Mouse (Mus musculus) stomach, embryonic 16.5 days (tissue): ENCODE data around the gene Smyd5. TPM values are rescaled to one million over a fixed set of nuclear protein-coding genes. Genes with fewer than 3 reads are reported as not detected.
"Not testable (repeated sequence)": the region's sequence is repeated elsewhere in the genome, so short reads cannot be mapped to it uniquely, and the experiment has no call there.

Experiments
- ATAC-seq: fragments of 200-750 bp; cut with Nextera tagmentation; 2 replicates; pipeline ENCODE4 v1.8.0; 2017; ENCODE audit warnings: moderate number of reproducible peaks, moderate TSS enrichment; ENCODE audit not compliant: insufficient read depth, low FRiP score
- H3K27ac ChIP-seq: fragments of 300-500 bp; sonication (generic); 2 replicates; pipeline ENCODE4 v1.5.1; 2014; ENCODE audit warnings: low read length
- H3K27me3 ChIP-seq: fragments of 300-500 bp; sonication (generic); 2 replicates; pipeline ENCODE4 v1.6.1; 2014; ENCODE audit warnings: low read length, control low read depth, mixed read lengths; ENCODE audit not compliant: control insufficient read depth, insufficient read depth
- H3K36me3 ChIP-seq: fragments of 300-500 bp; sonication (generic); 2 replicates; pipeline ENCODE4 v1.6.1; 2014; ENCODE audit warnings: low read length; ENCODE audit not compliant: control insufficient read depth, insufficient read depth
- H3K4me1 ChIP-seq: fragments of 300-500 bp; sonication (generic); 2 replicates; pipeline ENCODE4 v1.6.1; 2014; ENCODE audit warnings: low read length, control low read depth, mixed read lengths; ENCODE audit not compliant: control insufficient read depth, insufficient read depth
- H3K4me2 ChIP-seq: fragments of 300-500 bp; sonication (generic); 2 replicates; pipeline ENCODE4 v1.6.1; 2014; ENCODE audit warnings: low read depth, low read length, mixed read lengths
- H3K4me3 ChIP-seq: fragments of 300-500 bp; sonication (generic); replicated peaks from 2 replicates; pipeline ENCODE4 v1.5.1; 2014; ENCODE audit warnings: mild to moderate bottlenecking, low read length
- H3K9ac ChIP-seq: fragments of 300-500 bp; sonication (generic); 2 replicates; pipeline ENCODE4 v1.6.1; 2014; ENCODE audit warnings: low read length
- H3K9me3 ChIP-seq: fragments of 300-500 bp; sonication (generic); replicated peaks from 2 replicates; pipeline ENCODE4 v1.6.1; 2016; ENCODE audit warnings: low read length, control low read depth; ENCODE audit not compliant: control insufficient read depth
- WGBS: fragments of 180-500 bp; shearing (Covaris S2); extraction: QIAGEN DNeasy Blood & Tissue Kit; methylation state at CpG from one replicate; pipeline ENCODE4 v1.1.7; 2014; 5-methylcytosine and 5-hydroxymethylcytosine counted together
- polyA plus RNA-seq: library from polyadenylated mRNA; unstranded; fragments of >200 nt; fragmentation: Nextera tagmentation; extraction: Ambion mirVana; gene quantifications from 2 replicates; pipeline ENCODE4 v1.2.1, GENCODE M21; 2015

The Smyd5 gene
- polyA plus RNA-seq, 1 experiment from 2014 or later, result 41.6 TPM

GRCm38 (mm10) chr6:85441142-85441541 is 9.4 kb downstream of the Smyd5 start:
- no peak for ATAC-seq
- Histone ChIP-seq H3K9me3 (no peaks in the 10 kb centered on the region), H3K4me2 (no peak overlapping the region), H3K9ac (no peak overlapping the region), H3K4me3 (no peak overlapping the region), H3K4me1 (no peaks in the 10 kb centered on the region), H3K27me3 (no peaks in the 10 kb centered on the region), H3K27ac (no peak overlapping the region), H3K36me3 (peaks cover 13% of the 10 kb centered on the region; the same call in 1 of the 2 replicates)
- 82% methylated on average over 4 of the region's 4 CpGs for WGBS

GRCm38 (mm10) chr6:85443488-85444233 is 11.9 kb downstream of the Smyd5 start:
- WGBS, result 67% methylated on average over 3 of the region's 3 CpGs
- no peak overlapping the region for H3K4me3 ChIP-seq
- H3K27ac ChIP-seq, result peak overlapping the region; percentile 36; the same call in 1 of the 2 replicates
- no peak for ATAC-seq
- H3K4me2 ChIP-seq, result no peak overlapping the region
- H3K27me3 ChIP-seq, result no peaks in the 10 kb centered on the region
- H3K9me3 ChIP-seq, result no peaks in the 10 kb centered on the region
- H3K9ac ChIP-seq, result no peak overlapping the region
- H3K36me3 ChIP-seq, result peaks cover 17% of the 10 kb centered on the region
- no peaks in the 10 kb centered on the region for H3K4me1 ChIP-seq

- Histone ChIP-seq H3K4me1 (no peaks in the 10 kb centered on the region), H3K9me3 (no peaks in the 10 kb centered on the region), H3K27me3 (no peaks in the 10 kb centered on the region), H3K36me3 (peaks cover 13% of the 10 kb centered on the region), H3K27ac (no peak overlapping the region), H3K9ac (no peak overlapping the region), H3K4me3 (no peak overlapping the region), H3K4me2 (no peak overlapping the region)
- no peak for ATAC-seq
- 81% methylated on average over 8 of the region's 8 CpGs for WGBS
These were observed 12.6 kb downstream of the Smyd5 start for GRCm38 (mm10) chr6:85444266-85444965.

GRCm38 (mm10) chr6:85445286-85445685 is 13.5 kb downstream of the Smyd5 start:
- no peak overlapping the region for H3K4me3 ChIP-seq
- no peak overlapping the region for H3K9ac ChIP-seq
- no peak for ATAC-seq
- no peaks in the 10 kb centered on the region for H3K4me1 ChIP-seq
- no peak overlapping the region for H3K4me2 ChIP-seq
- H3K27me3 ChIP-seq, result no peaks in the 10 kb centered on the region
- 85% methylated on average over 5 of the region's 5 CpGs for WGBS
- H3K27ac ChIP-seq, result no peak overlapping the region
- H3K36me3 ChIP-seq, result peaks cover 10% of the 10 kb centered on the region; the same call in 1 of the 2 replicates
- H3K9me3 ChIP-seq, result no peaks in the 10 kb centered on the region

GRCm38 (mm10) chr6:85447351-85447750 is 15.6 kb downstream of the Smyd5 start:
- Histone ChIP-seq H3K27ac (no peak overlapping the region), H3K36me3 (peaks cover 5% of the 10 kb centered on the region; the same call in 1 of the 2 replicates), H3K4me3 (no peak overlapping the region), H3K9me3 (no peaks in the 10 kb centered on the region), H3K4me1 (no peaks in the 10 kb centered on the region), H3K4me2 (no peak overlapping the region), H3K27me3 (no peaks in the 10 kb centered on the region), H3K9ac (no peak overlapping the region)
- ATAC-seq, result no peak
- WGBS, result 85% methylated on average over 6 of the region's 6 CpGs

GRCm38 (mm10) chr6:85450140-85450539 is 18.4 kb downstream of the Smyd5 start:
- Histone ChIP-seq H3K4me3 (peak overlapping the region; percentile 66), H3K4me1 (peaks cover 18% of the 10 kb centered on the region), H3K9ac (peak overlapping the region; percentile 84; the same call in 1 of the 2 replicates), H3K4me2 (peak overlapping the region; percentile 93)
- not testable (repeated sequence) for H3K36me3 ChIP-seq, H3K9me3 ChIP-seq, ATAC-seq, H3K27ac ChIP-seq, H3K27me3 ChIP-seq
- WGBS, result 67% methylated on average over 1 of the region's 1 CpGs

GRCm38 (mm10) chr6:85450697-85451663 is 19.2 kb downstream of the Smyd5 start, which contains the start of gene Cct7:
Gene Cct7 (plus strand): TSS chr6:85451514.
- H3K4me2 ChIP-seq, result peak within 1 kb of the TSS; percentile 93
- H3K27me3 ChIP-seq, result no peaks in the 10 kb centered on the region
- H3K9me3 ChIP-seq, result no peaks in the 10 kb centered on the region
- peak within 1 kb of the TSS; percentile 95 for H3K27ac ChIP-seq
- 1% methylated on average over 91 of the region's 96 CpGs for WGBS
- H3K4me3 ChIP-seq, result peak within 1 kb of the TSS; percentile 66
- peaks cover 5% of the 10 kb centered on the region; the same call in 1 of the 2 replicates for H3K36me3 ChIP-seq
- peak; percentile 94 for ATAC-seq
- H3K4me1 ChIP-seq, result peaks cover 22% of the 10 kb centered on the region
- H3K9ac ChIP-seq, result peak within 1 kb of the TSS; percentile 84

- ATAC-seq, result peak; percentile 91
- WGBS, result under 1% methylated on average over 54 of the region's 54 CpGs
- peaks cover 28% of the 10 kb centered on the region for H3K4me1 ChIP-seq
These were observed 20.0 kb downstream of the Smyd5 start, which contains the start of gene Pradc1 for GRCm38 (mm10) chr6:85451664-85452410. Gene Pradc1 (minus strand): TSS chr6:85451970.

More at GRCm38 (mm10) chr6:85451664-85452410, 20.0 kb downstream of the Smyd5 start, which contains the start of gene Pradc1:
- no peaks in the 10 kb centered on the region for H3K9me3 ChIP-seq
- H3K27ac ChIP-seq, result peak within 1 kb of the TSS; percentile 95
- peak within 1 kb of the TSS; percentile 93 for H3K4me2 ChIP-seq
- H3K4me3 ChIP-seq, result peak within 1 kb of the TSS; percentile 66
- H3K9ac ChIP-seq, result peak within 1 kb of the TSS; percentile 84
- H3K27me3 ChIP-seq, result no peaks in the 10 kb centered on the region
- H3K36me3 ChIP-seq, result peaks cover 5% of the 10 kb centered on the region; the same call in 1 of the 2 replicates
